Mouse (Mus musculus): ENCODE data around the gene Sppl2a. TPM values are rescaled to one million over a fixed set of nuclear protein-coding genes. Genes with fewer than 3 reads are reported as not detected.
"Not testable (repeated sequence)": the region's sequence is repeated elsewhere in the genome, so short reads cannot be mapped to it uniquely, and the experiment has no call there.

The Sppl2a gene
- total and polyA plus RNA-seq, 3 experiments = 10.6 to 86.9 (median 72.2) TPM

DNA sequence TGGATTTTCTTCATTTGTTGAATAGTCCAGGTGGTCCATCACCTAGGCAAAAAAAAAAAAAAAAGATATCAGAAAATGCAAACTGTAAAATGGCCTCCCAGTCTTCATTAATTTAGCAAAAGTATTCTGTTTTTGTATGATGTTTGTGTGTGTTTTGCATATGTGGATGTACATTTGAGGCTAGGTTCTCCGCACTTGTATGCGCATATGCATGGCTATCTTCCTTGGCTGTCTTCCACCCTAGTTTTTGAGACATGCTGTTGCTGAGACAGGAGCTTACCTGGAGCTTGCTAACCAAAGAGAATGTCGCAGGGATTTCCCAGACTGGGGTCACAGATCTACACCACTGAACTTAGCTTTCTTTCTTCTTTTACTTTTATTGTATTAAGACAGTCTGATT, 38.8 kb downstream of the Sppl2a start:
- DNase-seq = no peak

DNA sequence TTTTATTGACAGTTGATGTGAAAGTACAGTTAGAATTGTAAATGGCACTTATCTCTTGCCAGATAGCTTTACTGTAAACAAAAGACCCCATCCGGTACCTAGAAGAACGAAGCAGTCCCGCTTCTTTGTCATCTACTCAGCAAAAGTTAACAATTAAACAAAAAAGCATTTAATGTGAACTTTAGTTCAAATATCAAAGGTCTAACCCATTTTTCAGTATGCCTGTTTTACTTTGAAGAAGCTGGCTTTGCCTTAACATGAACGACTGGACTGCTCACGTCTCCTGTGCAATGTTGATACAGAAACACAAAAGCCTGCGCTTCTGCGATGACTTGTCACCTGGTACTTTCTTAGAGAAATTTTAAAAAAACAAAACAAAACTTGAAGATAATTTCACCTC, 40.7 kb downstream of the Sppl2a start:
- DNase-seq = no peak

DNA sequence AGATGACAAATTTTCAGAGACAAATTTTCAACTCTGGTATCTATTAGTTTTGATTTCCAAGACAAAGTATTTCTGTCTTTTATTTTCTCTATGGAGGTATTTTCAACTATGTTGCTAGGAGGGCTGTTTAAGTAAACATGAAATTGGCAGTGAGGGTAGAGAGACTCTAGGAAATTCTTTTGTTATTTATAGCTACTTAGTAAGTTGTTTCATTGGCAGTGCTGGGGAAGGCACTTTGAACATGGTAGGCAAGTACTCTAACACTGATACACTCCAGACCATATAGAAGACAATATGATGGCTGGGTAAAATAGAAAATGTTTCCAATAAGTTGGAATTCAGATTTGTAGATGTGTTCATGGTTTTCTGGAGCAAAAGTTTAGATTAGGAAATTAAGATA, 41.3 kb downstream of the Sppl2a start:
- no peak for DNase-seq

DNA sequence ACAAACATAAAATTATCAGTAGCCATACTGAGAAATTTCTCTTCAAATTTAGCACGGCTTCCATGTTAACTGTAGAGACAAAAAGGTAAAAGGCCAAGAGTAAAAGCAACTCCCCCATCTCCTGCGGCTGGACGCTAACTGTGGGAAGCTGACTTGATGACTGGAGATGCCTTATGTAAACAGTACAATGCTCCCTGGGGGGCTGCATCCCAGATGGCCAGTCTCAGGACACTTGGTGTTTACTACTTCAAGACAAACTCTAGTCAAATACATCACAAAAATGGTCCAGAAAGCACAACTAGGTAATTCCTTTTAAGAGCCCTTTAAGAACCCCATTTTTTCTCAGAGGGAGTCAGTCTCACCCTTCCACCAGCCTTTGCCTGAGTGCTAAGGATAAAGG, 45.9 kb downstream of the Sppl2a start:
- no peak for DNase-seq

DNA sequence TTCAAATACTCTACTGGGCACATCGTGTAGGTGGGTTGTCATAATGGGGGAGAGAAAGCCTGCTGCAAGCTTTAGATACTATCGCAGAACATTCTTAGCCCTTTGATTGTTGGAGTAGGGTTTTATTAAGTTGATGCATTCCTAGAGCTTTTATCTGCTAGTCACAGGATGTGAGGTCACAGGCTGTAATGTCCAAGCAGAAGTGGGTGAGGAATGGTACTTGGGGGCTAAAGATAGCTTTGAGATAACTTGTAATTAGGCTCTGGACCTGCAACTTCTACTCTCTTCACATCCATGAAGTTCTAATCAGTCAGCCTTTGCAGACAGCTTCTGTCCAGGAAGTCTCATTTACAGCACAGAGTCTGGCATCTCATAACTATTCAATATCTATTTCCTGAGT, 47.2 kb downstream of the Sppl2a start:
- no peak for DNase-seq

DNA sequence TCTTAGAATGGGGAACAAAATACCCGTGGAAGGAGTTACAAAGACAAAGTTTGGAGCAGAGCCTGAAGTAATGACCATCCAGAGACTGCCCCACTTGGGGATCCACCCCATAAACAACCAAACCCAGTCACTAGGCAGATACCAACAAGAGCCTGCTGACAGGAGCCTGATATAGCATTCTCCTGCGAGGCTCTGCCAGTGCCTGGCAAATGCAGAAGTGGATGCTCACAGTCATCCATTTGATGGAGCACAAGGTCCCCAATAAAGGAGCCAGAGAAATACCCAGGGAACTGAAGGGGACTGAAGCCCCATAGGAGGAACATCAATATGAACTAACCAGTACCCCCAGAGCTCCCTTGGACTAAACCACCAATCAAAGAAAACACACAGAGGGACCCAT, 50.3 kb downstream of the Sppl2a start:
- not testable (repeated sequence) for DNase-seq

DNA sequence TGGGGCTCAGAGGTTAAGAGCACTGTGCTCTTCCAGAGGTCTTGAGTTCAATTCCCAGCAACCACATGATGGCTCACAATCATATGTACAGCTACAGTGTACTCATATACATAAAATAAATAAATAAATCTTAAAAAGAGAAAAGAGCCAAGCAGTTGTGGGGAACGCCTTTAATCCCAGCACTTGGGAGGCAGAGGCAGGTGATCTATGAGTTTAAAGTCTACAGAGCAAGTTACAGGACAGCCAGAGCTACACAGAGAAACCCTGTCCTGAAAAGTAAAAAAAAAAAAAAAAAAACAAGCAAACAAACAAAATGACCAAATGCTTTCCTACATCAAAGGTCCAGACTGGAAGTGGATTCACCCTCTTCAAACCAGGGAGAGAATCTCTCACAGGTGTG, 55.0 kb downstream of the Sppl2a start:
- DNase-seq = no peak

DNA sequence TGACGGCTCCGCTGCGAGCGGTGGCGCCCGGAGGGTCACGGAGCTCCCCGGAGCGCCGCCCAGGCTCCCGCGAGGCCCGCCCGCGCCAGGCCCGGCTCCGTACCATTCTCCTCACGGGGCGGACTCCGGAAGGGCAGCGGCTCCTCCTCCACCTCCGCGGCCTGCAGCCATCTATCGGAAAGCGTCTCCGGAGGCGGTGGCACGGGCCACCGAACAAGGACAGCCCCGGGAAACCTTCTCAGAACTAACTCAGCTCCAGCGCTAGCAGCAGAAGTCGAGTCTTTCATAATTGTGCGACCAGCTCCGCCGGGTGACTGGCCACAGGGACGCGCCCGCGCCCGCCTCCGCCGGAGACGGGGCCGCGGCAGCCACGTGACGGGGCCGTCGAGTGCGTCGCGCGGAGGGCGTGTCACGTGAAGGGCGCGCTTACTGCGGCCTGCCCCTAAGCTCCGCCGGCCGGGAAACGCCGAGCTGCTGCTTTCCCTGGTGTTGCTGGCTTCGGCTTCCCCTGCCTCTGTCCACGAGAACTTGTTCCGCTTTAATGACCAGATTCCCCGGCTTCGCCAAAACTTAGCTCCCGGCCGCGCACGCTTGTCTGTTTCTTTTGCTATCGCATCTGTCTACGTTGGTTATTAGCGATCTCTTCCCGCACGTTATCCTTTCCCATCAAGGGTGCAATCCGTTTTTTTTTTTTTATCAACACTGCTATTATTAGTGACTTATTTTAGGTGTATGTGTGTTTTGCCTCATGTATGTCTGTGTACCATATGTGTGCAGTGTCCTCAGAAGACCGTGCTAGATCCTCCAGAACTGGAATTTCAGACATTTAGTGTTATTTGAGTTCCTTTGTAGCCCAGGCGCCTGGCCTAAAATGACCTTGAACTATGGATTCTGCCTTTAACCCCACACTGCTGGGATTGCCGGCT, 56.9 kb downstream of the Sppl2a start, which contains the start of gene Trpm7:
Gene Trpm7, minus strand, starts transcription at position 360 of the 926 bp plus-strand sequence.
- DNase-seq = peak; percentile 96

DNA sequence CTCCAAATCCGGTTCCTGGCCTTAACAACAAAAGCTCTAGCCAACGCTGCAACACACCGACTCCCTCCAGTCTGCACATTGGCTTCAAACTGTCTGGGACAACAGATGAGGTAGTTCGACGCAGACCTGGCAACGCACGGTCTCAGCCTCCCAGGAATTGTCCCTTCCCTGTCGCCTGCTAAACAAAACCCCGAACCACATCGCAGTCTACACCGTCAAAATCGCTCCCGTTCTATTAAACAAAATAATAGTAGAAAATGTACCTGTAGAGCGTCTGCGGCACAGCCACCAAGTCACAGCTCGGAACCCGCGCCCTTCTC, 57.6 kb downstream of the Sppl2a start:
- no peak for DNase-seq

DNA sequence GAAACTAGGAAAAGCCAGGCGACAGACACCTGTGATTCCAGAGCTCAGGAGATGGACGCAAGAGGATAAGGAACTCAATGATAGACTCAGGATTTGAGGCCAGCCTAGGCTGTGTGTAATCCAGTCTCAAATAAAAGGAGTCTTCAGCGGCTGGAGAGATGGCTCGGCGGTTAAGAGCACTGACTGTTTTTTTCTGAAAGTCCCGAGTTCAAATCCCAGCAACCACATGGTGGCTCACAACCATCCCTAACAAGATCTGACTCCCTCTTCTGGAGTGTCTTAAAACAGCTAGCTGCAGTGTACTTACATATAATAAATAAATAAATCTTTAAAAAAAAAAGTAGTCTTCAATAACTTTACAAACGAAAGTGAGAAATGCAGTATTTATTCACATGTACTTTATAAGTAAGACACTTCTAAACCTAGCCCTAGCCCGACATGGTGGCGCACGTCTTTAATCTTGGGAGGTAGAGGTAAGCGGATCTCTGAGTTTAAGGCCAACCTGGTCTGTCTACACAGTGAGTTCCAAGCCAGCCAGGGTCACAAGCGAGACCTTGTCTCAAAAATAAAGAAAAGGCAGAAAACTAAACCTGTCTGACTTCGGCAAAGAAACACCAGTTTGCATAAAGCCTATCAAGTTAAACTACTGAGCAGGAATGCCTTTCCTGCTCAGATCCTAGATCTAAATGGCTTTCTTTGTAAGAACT, 58.1 kb downstream of the Sppl2a start:
- DNase-seq = no peak

DNA sequence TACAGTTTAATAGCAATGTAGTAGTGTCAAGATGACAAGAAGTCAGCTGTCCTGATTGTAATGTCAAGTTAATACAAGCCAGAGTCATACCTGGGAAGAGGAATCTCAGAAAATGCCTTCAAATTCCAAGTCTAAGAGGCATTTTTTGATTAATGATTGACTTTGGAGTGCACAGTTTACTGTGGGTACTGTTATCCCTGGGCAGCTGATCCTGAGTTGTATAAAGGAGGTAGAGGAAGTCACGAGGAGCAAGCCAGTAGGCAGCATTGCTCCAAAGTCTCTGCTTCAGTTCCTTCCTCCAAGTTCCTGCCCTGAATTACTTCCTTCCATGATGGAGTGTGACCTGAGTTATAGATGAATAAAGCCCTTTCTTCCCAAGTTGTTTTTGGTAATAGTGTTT, 66.7 kb downstream of the Sppl2a start:
- DNase-seq = no peak

DNA sequence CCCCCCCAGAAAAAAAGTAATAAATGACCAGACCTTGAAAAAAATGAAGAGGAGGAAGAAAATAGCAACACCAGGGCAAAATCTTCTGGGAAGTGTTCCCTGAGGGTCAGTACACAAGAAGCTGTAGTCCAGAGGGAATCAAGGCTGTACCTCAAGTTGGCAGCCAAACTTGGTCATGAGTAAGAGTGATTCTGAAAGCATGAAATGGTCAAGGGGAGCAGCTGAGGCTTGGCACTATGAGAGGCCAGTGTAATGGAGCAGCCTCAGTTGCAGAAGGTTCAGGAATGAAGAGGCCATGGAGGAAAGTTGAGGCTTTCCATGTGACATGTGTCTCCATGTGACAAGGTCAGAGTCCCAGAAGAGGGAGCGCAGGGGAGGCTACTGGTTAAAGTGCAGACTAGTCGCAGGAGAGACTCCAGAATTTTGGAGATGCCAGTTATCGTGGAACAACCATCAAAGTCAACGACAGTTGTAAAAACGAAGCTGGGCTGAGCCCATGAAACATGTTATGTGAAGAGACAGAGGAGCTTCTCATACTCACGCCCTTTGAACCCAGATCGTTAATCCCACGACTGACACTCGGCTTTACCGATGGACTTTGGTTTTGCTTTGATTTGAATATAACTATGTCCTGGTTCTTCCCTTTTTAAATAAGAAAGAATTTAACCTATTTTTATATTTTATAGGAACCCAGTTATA, 67.4 kb downstream of the Sppl2a start:
- peak; percentile 65 for DNase-seq

DNA sequence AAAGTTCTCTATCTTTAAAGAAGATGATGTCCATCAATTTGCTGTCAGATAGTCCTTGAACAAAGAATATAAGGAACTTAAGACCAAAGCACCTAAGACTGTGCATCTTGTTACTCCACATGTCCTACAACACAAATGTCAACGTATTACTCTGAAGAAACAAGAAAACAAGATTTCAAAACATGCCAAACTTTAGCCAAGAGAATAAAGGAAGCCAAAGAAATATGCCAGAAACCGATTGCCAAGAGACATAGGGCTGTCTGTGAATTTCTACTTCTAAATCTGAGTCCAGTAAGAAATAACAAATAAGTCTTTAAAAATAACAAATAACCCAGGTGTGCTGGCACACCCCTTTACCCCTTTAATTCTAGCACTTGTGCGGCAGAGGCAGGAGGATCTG, 68.0 kb downstream of the Sppl2a start:
- no peak for DNase-seq

DNA sequence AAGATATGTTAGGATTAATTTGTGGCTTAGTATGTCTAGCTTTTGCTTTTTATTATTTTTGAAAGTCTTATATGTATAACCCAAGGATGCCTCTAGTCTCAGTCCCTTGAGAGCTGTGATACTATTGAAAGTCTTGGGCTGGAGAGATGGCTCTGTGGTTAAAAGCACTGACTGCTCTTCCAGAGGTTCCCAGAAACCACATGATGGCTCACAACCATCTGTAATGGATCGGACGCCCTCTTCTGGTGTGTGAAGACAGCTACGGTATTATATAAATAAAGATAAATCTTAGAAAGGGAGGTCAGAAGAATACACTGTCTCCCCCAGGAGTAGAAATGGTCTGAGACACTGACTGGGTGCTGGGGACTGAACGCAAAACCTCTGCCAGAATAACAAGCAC, 88.3 kb downstream of the Sppl2a start:
- no peak for DNase-seq

Small RNA genes within 50 kb of the gene (microRNA-seq; reads per million reads assigned to microRNA genes)
- 0.44 to 2.1 reads per million in 2 experiments for gene Mir3473g

Other genes starting within 250 kb of the Sppl2a start
- gene Usp8, start 225.9 kb downstream of the Sppl2a start, total RNA-seq (2021) = 10 to 100 TPM; 72.7 to 79.8 TPM
- gene Usp8, start 225.9 kb downstream of the Sppl2a start, polyA plus RNA-seq (2012; rRNA removed) = 10.8 and 13.2 TPM in 2 replicates
- gene Usp50, start 149.8 kb downstream of the Sppl2a start, total RNA-seq (2021) = not detected
- 0.30 and 0.54 TPM in 2 replicates for gene Usp50, start 149.8 kb downstream of the Sppl2a start, polyA plus RNA-seq (2012; rRNA removed)
- 10 to 100 TPM; 35.8 to 41.1 TPM for gene Trpm7, start 57.0 kb downstream of the Sppl2a start, total RNA-seq (2021)
- gene Trpm7, start 57.0 kb downstream of the Sppl2a start, polyA plus RNA-seq (2012; rRNA removed) = 1.2 and 1.5 TPM in 2 replicates
- gene Ap4e1, start 75.5 kb upstream of the Sppl2a start, total RNA-seq (2021) = 10 to 100 TPM in 1 of 2 experiments, 1 to 10 TPM in 1; 8.3 to 10.6 TPM
- 1.0 TPM in 2 replicates for gene Ap4e1, start 75.5 kb upstream of the Sppl2a start, polyA plus RNA-seq (2012; rRNA removed)
- 10 to 100 TPM; 24.3 to 27.8 TPM for gene Blvra, start 137.4 kb upstream of the Sppl2a start, total RNA-seq (2021)
- 2.9 TPM in 2 replicates for gene Blvra, start 137.4 kb upstream of the Sppl2a start, polyA plus RNA-seq (2012; rRNA removed)
- gene Ncaph, start 200.7 kb upstream of the Sppl2a start, total RNA-seq (2021) = 1 to 10 TPM; 1.4 to 2.6 TPM
- 0.46 and 0.89 TPM in 2 replicates for gene Ncaph, start 200.7 kb upstream of the Sppl2a start, polyA plus RNA-seq (2012; rRNA removed)
- gene Itpripl1, start 210.2 kb upstream of the Sppl2a start, total RNA-seq (2021) = 1 to 10 TPM; 5.1 to 7.0 TPM
- gene Itpripl1, start 210.2 kb upstream of the Sppl2a start, polyA plus RNA-seq (2012; rRNA removed) = 3.3 and 3.7 TPM in 2 replicates

Measured in adrenal gland, adult 2 months (tissue).